Mouse (Mus musculus) forebrain, postnatal 0 days (tissue): Measurements from ENCODE around the gene Actr2. TPM values are rescaled to one million over a fixed set of nuclear protein-coding genes. Genes with fewer than 3 reads are reported as not detected.
A peak's percentile ranks its signal among the peaks of the same experiment; 100 is the strongest.
"Not testable (repeated sequence)": the region's sequence is repeated elsewhere in the genome, so short reads cannot be mapped to it uniquely, and the experiment has no call there.

Source experiments
- ATAC-seq: fragments of 200-750 bp; cut with Nextera tagmentation; 2 replicates; pipeline ENCODE4 v1.8.0; 2017; ENCODE audit warnings: mild to moderate bottlenecking, moderate library complexity
- DNase-seq: peaks from one replicate; pipeline ENCODE4 v3.0.0-alpha.2; 2015
- H3K27ac ChIP-seq: fragments of 300-500 bp; sonication (generic); 2 replicates; pipeline ENCODE4 v1.5.1; 2014; ENCODE audit warnings: low read depth, mild to moderate bottlenecking, antibody characterized with exemption, low read length, moderate library complexity, mixed read lengths
- H3K27me3 ChIP-seq: fragments of 300-500 bp; sonication (generic); 2 replicates; pipeline ENCODE4 v1.6.1; 2014; ENCODE audit warnings: mild to moderate bottlenecking, low read length, mixed read lengths; ENCODE audit not compliant: insufficient read depth
- H3K36me3 ChIP-seq: fragments of 300-500 bp; sonication (generic); 2 replicates; pipeline ENCODE4 v1.6.1; 2014; ENCODE audit warnings: mild to moderate bottlenecking, moderate library complexity; ENCODE audit not compliant: insufficient read depth
- H3K4me1 ChIP-seq: fragments of 300-500 bp; sonication (generic); 2 replicates; pipeline ENCODE4 v1.6.1; 2014; ENCODE audit warnings: antibody characterized with exemption; ENCODE audit not compliant: insufficient read depth
- H3K4me2 ChIP-seq: fragments of 300-500 bp; sonication (generic); 2 replicates; pipeline ENCODE4 v1.6.1; 2014; ENCODE audit warnings: low read depth, mild to moderate bottlenecking, moderate library complexity
- H3K4me3 ChIP-seq: fragments of 300-500 bp; sonication (generic); 2 replicates; pipeline ENCODE4 v1.5.1; 2014; ENCODE audit warnings: low read depth, low read length, mixed read lengths
- H3K9ac ChIP-seq: fragments of 300-500 bp; sonication (generic); 2 replicates; pipeline ENCODE4 v1.6.1; 2014; ENCODE audit warnings: mild to moderate bottlenecking
- H3K9me3 ChIP-seq: fragments of 300-500 bp; sonication (generic); 2 replicates; pipeline ENCODE4 v1.6.1; 2016; ENCODE audit warnings: low read length
- CTCF ChIP-seq: sonication (generic); IDR thresholded peaks from 2 replicates; pipeline ENCODE4 v1.5.1; 2016; ENCODE audit warnings: antibody characterized with exemption, control low read depth, low read depth
- WGBS: fragments of 180-500 bp; shearing (Covaris S2); extraction: QIAGEN DNeasy Blood & Tissue Kit; methylation state at CpG from one replicate; pipeline ENCODE4 v1.1.7; 2014; 5-methylcytosine and 5-hydroxymethylcytosine counted together
- polyA plus RNA-seq: library from polyadenylated mRNA; unstranded; fragments of >200 nt; fragmentation: Nextera tagmentation; extraction: Ambion mirVana; gene quantifications from 2 replicates; pipeline ENCODE4 v1.2.1, GENCODE M21; 2015
- total RNA-seq: library from RNA; depleted of rRNA; stranded (reverse); fragments of >200 nt; gene quantifications from 2 replicates; pipeline ENCODE4 v1.2.3, GENCODE M21; 2014

Actr2 gene
- total and polyA plus RNA-seq, 2 experiments from 2014 or later: 79.5 to 179 TPM

DNA sequence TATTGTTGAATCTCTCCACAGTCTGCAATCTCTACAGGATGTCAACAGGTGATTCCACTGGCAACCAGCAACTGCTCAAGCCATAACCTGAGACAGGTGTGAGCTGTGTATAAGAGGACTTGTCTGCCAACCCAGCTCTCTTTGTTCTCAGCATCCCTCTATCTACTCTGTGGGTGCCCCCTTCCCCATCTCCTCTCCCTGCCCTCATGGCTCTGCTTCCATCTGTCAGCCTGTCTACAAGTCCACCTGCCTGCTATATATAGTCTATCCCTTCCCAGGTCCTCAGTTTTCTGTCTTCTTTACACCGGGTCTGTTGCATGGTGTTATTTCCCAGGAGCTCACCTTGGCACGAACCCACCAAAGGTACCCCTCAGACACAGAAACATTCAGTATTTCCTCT is 47.8 kb downstream of the Actr2 start:
- DNase-seq (no peak), ATAC-seq (no peak)
- H3K36me3 ChIP-seq: peaks cover 22% of the 10 kb centered on the region
- H3K27ac ChIP-seq: no peak overlapping the region
- H3K27me3 ChIP-seq: no peaks in the 10 kb centered on the region
- no peak overlapping the region for H3K9ac ChIP-seq
- TF ChIP-seq CTCF: no peak
- no peak overlapping the region for H3K4me3 ChIP-seq
- WGBS: 95% methylated on average over 2 of the region's 2 CpGs
- H3K9me3 ChIP-seq: no peaks in the 10 kb centered on the region
- H3K4me2 ChIP-seq: no peak overlapping the region
- H3K4me1 ChIP-seq: no peaks in the 10 kb centered on the region

- H3K4me3 ChIP-seq, H3K27me3 ChIP-seq, H3K9me3 ChIP-seq, H3K27ac ChIP-seq, H3K4me1 ChIP-seq, DNase-seq, H3K4me2 ChIP-seq, H3K9ac ChIP-seq, ATAC-seq: not testable (repeated sequence)
- WGBS: 3% methylated on average over 2 of the region's 2 CpGs
- peaks cover 26% of the 10 kb centered on the region for H3K36me3 ChIP-seq
These were observed 48.6 kb downstream of the Actr2 start for GRCm38 (mm10) chr11:20064086-20064485.

DNA sequence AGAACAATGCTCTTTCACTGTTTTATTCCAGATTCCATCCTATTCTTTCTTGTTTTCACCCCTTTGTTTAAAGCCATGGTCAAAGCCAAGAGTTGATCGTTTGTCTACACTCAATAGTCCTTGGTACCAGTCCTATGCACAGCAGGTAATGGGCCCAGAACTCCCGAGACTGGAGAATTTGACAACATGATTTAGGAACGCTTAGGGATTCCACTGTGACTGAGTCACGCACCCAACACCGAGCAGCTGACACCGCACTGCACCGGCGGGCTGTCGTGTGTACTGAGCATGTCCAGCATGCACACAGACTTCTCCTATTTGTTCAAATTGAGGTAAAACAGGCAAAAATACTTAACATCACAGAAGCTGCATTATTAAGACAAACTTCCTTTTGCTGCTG is 49.9 kb downstream of the Actr2 start:
- not testable (repeated sequence) for ATAC-seq, H3K9me3 ChIP-seq
- WGBS: 84% methylated on average over 9 of the region's 9 CpGs

GRCm38 (mm10) chr11:20059736-20060135 is 53.0 kb downstream of the Actr2 start:
- ATAC-seq: no peak
- Histone ChIP-seq H3K4me1 (no peaks in the 10 kb centered on the region), H3K4me3 (no peak overlapping the region), H3K4me2 (no peak overlapping the region), H3K27ac (no peak overlapping the region), H3K36me3 (peaks cover 29% of the 10 kb centered on the region), H3K9me3 (no peaks in the 10 kb centered on the region), H3K9ac (no peak overlapping the region), H3K27me3 (no peaks in the 10 kb centered on the region)
- no peak for TF ChIP-seq CTCF
- 63% methylated on average over 3 of the region's 3 CpGs for WGBS
- DNase-seq: no peak

More for the DNA sequence above, 49.9 kb downstream of the Actr2 start:
- H3K9ac ChIP-seq, DNase-seq, H3K4me2 ChIP-seq, H3K4me1 ChIP-seq, H3K27ac ChIP-seq, H3K27me3 ChIP-seq, H3K4me3 ChIP-seq: not testable (repeated sequence)
- H3K36me3 ChIP-seq: peaks cover 30% of the 10 kb centered on the region

- no peaks in the 10 kb centered on the region for H3K27me3 ChIP-seq
- no peak for DNase-seq
- TF ChIP-seq CTCF: no peak
- peaks cover 25% of the 10 kb centered on the region for H3K36me3 ChIP-seq
- 100% methylated on average over 2 of the region's 2 CpGs for WGBS
- no peak overlapping the region for H3K27ac ChIP-seq
- ATAC-seq: no peak
- H3K9me3 ChIP-seq: no peaks in the 10 kb centered on the region
- H3K4me1 ChIP-seq: no peaks in the 10 kb centered on the region
- no peak overlapping the region for H3K9ac ChIP-seq
- H3K4me2 ChIP-seq: no peak overlapping the region
- no peak overlapping the region for H3K4me3 ChIP-seq
These were observed 55.3 kb downstream of the Actr2 start for GRCm38 (mm10) chr11:20057429-20057828.

- no peak for DNase-seq
- ATAC-seq: no peak
- no peak overlapping the region for H3K27ac ChIP-seq
- no peak overlapping the region for H3K9ac ChIP-seq
- 95% methylated on average over 1 of the region's 1 CpGs for WGBS
- no peaks in the 10 kb centered on the region for H3K9me3 ChIP-seq
- no peak overlapping the region for H3K4me3 ChIP-seq
- TF ChIP-seq CTCF: peak; percentile 25; the same call in 1 of the 2 replicates
- H3K27me3 ChIP-seq: no peaks in the 10 kb centered on the region
- H3K4me1 ChIP-seq: no peaks in the 10 kb centered on the region
- peaks cover 20% of the 10 kb centered on the region for H3K36me3 ChIP-seq
- no peak overlapping the region for H3K4me2 ChIP-seq
These were observed 56.5 kb downstream of the Actr2 start for GRCm38 (mm10) chr11:20056168-20056567.

GRCm38 (mm10) chr11:20054617-20055016 is 58.1 kb downstream of the Actr2 start:
- Histone ChIP-seq H3K9ac (no peak overlapping the region), H3K36me3 (peaks cover 16% of the 10 kb centered on the region), H3K9me3 (no peaks in the 10 kb centered on the region), H3K4me1 (no peaks in the 10 kb centered on the region), H3K4me3 (no peak overlapping the region), H3K4me2 (no peak overlapping the region), H3K27ac (no peak overlapping the region), H3K27me3 (no peaks in the 10 kb centered on the region)
- no peak for TF ChIP-seq CTCF
- ATAC-seq (no peak), DNase-seq (no peak)
- 46% methylated on average over 5 of the region's 5 CpGs for WGBS

- no peak for ATAC-seq
These were observed 58.8 kb downstream of the Actr2 start for GRCm38 (mm10) chr11:20053951-20054350.

More at GRCm38 (mm10) chr11:20053951-20054350, 58.8 kb downstream of the Actr2 start:
- WGBS: 74% methylated on average over 3 of the region's 3 CpGs
- Histone ChIP-seq H3K9ac (no peak overlapping the region), H3K9me3 (no peaks in the 10 kb centered on the region), H3K4me2 (no peak overlapping the region), H3K27me3 (no peaks in the 10 kb centered on the region), H3K27ac (no peak overlapping the region), H3K36me3 (peaks cover 11% of the 10 kb centered on the region), H3K4me1 (no peaks in the 10 kb centered on the region), H3K4me3 (no peak overlapping the region)
- no peak for DNase-seq
- no peak for TF ChIP-seq CTCF
